Mouse (Mus musculus) regulatory T cell (primary cell): ENCODE results near the gene Gmppb.

ENCODE experiments used
- in situ Hi-C: fragments of 300-600 bp; cut with MboI, MseI; formaldehyde crosslinking; loops from one replicate; pipeline ENCODE4 v1.15.1; 2025; ENCODE audit warnings: high pct_unique_total_duplicates

Gene Gmppb

GRCm38 (mm10) chr9:108073141-108073930 is 24.3 kb downstream of the Gmppb start:
- in situ Hi-C loops: no loop called here

- in situ Hi-C loops: no loop called here
Measured at GRCm38 (mm10) chr9:108080168-108080567, 31.1 kb downstream of the Gmppb start, which contains the start of gene Mst1. Gene Mst1, plus strand, starts transcription at chr9:108080436.

GRCm38 (mm10) chr9:108082549-108082948 is 33.5 kb downstream of the Gmppb start:
- in situ Hi-C loops: no loop called here

- in situ Hi-C loops: no loop called here
Measured at GRCm38 (mm10) chr9:108082988-108083431, 34.0 kb downstream of the Gmppb start, which contains the start of gene Rnf123. Gene Rnf123, minus strand, starts transcription at chr9:108083346.

- in situ Hi-C loops: no loop called here
Measured at GRCm38 (mm10) chr9:108083561-108083960, 34.5 kb downstream of the Gmppb start.

- in situ Hi-C loops: no loop called here
Measured at GRCm38 (mm10) chr9:108085261-108085660, 36.2 kb downstream of the Gmppb start.

- in situ Hi-C loops: no loop called here
Measured at GRCm38 (mm10) chr9:108090611-108091120, 41.6 kb downstream of the Gmppb start.

- in situ Hi-C loops: no loop called here
Measured at GRCm38 (mm10) chr9:108093586-108093985, 44.5 kb downstream of the Gmppb start.

GRCm38 (mm10) chr9:108094184-108094941 is 45.3 kb downstream of the Gmppb start, which contains the start of gene Apeh:
Gene Apeh, minus strand, starts transcription at chr9:108094606.
- in situ Hi-C loops: no loop called here

GRCm38 (mm10) chr9:108094998-108095411 is 46.0 kb downstream of the Gmppb start:
- in situ Hi-C loops: loop anchor here (5.0 kb wide), 1 partner anchor 107 kb away; no protein-coding TSS in a partner anchor

GRCm38 (mm10) chr9:108095518-108095917 is 46.5 kb downstream of the Gmppb start:
- in situ Hi-C loops: loop anchor here (5.0 kb wide), 1 partner anchor 107 kb away; no protein-coding TSS in a partner anchor

GRCm38 (mm10) chr9:108095949-108096712 is 47.1 kb downstream of the Gmppb start:
- in situ Hi-C loops: loop anchor here (5.0 kb wide), 1 partner anchor 106 kb away; no protein-coding TSS in a partner anchor

- in situ Hi-C loops: loop anchor here (5.0 kb wide), 1 partner anchor 103 kb away; no protein-coding TSS in a partner anchor
Measured at GRCm38 (mm10) chr9:108099619-108100018, 50.6 kb downstream of the Gmppb start.
